Mouse (Mus musculus): ENCODE measurements around the gene B430305J03Rik.
A peak's percentile ranks its signal among the peaks of the same experiment; 100 is the strongest.

The B430305J03Rik gene

DNA sequence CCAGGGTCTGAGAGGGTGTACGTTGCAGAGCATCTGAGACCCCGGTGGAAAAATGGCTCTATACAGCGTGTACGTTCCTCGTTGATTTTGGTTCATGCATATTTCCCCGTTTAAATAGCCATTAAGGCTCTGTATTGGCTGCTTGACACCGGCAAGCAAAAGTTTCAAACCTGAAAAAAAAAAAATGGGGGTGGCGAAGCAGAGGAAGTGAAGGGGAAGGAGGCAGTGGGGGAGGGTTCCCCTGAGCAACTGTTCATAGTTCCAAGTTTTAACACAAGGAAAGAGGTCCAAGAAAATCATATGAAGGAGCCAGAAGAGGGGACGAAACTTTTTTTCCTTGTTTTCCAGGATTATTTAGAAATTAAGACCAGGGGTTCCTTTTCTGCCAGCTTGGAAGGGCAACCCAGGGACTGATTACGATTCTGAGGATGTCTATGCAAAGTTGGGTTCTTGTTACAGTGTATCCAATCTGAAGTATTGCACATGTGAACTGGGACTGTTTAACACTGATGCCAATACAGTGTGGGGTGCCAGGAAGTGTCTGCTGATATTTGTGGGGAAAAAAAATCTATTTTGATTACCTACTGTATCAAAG is at the start of gene B430305J03Rik:
Gene B430305J03Rik, minus strand, starts transcription at position 173 of the 595 bp plus-strand sequence.
- DNase-seq (ENCODE audit: low spot score in 2 of 2), result no peak

DNA sequence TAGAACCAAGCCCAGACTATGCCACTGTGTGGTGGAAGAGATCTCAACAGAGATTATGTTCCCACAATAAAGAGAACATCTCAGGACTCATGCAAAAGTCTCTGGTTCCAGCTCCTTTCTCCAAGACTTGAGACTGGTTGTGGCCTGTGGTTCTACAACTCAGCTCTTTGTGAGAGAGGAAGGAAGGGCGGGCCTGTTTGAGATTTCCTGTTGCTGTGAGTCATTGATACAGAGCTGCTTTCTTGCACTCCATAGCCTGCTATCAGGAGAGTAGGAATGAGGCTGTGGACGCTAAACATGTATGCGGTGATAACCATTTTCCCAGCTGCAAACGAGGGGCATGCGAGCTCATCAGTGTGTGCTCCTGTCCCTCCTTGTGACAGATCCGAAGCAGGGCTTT is 43.9 kb upstream of the B430305J03Rik start:
- no peak for DNase-seq (ENCODE audit: low spot score in 2 of 2)

DNA sequence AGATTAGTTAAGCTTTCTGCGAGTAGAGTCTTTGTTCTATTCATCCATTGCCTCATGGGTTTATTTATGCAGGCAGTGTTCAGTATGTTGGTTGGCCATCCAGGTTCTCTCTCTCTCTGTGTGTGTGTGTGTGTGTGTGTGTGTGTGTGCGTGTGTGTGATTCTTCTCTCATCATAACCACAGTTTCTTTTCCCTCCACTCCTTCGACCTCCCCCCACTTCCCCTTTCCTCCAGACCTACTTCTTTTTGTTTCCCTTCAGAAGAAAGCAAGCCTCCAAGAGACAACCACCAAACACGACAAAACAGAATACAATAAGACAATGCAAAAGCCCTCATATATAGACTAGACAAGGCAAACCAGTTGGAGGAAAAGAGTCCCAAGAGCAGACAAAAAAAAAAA is 41.2 kb upstream of the B430305J03Rik start:
- DNase-seq (ENCODE audit: low spot score in 2 of 2), result no peak

DNA sequence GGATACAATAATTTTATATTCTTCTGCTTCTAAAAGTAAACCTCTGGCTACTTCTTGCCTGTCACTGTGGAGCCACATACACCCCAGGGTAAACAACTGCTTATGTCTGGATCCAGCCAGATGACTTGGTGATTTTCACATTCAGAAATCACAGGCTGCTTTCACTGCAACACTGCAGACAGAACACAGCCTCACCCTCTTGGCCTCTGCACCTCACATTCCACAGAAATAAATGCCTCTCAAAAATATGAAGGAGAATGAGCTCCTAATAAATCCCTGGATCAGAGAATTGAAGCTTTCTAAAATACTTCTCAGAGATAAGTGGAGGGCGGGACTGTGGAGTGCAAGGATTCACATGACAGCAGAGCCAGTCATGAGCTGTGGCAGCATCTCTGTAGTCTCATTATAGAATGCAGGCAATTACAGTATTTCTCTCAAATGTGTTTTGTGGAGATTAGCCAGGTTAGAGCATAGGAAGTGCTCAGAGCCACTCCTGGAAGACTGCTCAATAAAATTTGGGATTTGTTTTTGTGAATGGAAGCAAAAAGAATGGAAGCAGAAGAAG is 35.2 kb upstream of the B430305J03Rik start:
- no peak for DNase-seq (ENCODE audit: low spot score in 2 of 2)

DNA sequence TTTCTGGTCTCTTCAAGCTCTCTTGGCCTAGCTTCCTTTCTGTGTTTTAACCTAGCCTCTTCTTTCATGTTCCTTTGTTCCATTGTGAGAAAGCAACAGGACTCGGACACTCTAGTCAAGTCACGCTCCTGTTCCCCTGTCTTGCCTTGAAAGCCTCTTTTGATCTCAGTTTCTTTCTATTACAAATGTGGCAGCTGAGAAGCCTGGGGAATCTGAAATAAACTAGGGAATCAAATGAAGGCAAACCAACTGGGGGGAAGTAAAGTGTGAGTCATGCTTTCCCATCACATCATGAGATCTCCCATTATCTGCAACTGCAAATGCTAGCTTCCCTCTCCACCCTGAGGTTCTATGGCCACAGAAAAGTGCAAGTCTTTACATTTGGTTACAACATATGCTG is 31.0 kb upstream of the B430305J03Rik start:
- DNase-seq (ENCODE audit: low spot score in 2 of 2), result no peak

DNA sequence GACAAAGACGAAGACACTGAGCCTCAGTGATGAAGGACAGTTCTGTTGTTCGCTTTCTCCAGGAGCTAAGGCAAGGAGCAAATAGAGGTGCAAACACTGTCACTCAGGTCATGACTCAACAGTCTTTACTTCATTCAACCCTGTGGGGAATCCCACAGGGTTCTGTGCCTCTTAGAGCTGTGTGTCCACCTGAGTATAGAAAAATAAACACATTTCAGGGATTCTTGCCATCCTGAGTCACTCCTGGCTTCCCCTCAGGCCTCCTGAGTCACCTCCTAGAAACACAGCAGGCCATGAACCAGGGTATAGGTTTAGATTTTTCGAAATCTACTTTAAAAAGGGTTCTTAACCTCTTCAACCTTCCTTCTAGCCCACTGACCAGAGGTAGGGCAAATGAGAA is 29.6 kb upstream of the B430305J03Rik start:
- no peak for DNase-seq (ENCODE audit: low spot score in 2 of 2)

DNA sequence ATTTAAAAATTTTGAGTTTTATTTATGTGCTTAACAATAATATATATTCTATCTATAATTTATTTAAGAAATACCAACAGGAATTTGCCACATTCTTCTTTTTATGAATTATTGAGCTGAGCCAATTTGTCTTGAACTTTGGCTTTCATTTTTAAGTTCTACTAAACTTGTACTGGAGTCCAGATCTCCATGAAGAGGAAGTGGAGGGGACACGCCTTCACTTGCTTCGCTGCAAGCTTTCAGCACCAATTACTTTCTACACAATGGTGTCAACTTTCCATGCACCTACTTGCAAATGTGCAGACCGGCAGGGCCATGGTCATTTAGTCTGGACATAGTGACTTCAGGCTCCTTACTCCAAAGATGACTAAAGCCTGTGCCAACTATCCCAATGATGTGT is 27.8 kb upstream of the B430305J03Rik start:
- DNase-seq (ENCODE audit: low spot score in 2 of 2), result no peak

DNA sequence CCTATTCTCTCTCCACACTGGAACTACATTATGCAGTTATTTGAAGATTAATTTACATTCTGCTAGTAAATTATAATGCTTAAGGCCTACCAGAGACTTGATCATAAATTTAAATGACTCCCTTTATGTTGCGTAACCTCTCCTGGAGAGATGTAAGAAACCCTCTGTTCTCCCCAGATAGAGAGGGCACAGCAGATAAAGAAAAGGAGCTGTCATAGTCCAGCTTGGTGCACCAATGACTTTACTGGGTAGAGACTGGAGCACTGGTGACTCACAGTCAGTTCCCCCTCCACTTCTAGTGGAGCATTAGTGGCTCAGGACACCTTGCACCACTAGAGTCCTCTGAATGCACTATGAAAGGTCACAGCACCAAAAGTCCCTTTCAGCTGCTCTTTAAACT is 27.1 kb upstream of the B430305J03Rik start:
- DNase-seq (ENCODE audit: low spot score in 2 of 2), result no peak

DNA sequence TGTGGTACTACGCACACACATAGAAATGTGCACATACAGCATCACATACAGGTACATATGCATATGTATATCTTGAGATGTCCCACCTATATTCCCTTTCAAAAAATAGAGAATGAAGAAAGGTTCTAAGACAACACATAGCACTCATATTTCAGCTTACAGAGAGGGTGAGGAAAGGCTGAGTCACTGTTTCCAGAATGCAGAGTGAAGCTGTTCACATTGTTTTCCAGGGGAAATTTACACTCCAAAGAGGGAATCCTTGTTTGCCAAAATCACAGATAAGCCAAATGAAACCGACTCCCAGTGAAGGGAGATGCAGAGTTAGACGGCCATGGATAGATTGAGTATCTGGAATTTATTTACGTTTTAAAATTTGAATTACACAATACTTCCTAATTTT is 25.8 kb upstream of the B430305J03Rik start:
- no peak for DNase-seq (ENCODE audit: low spot score in 2 of 2)

DNA sequence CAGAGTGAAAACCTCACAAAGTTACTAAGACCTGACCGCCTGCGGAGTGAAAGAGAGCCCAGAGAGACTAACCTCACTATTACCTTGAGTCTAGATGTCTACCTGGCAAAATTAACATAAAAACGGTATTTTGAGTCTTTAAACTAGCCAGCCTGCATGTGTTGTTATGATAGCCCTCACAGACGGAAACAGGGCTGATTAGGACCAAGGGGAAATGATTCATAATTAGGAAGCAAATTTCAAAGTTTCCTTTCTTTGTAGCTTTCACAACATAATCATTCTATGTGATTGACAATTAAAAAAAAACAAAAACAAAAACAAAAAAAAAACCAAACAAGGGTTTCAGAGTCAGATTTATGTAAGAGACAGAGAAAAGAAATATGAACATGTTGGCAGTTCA is 20.6 kb upstream of the B430305J03Rik start:
- no peak for DNase-seq (ENCODE audit: low spot score in 2 of 2)

DNA sequence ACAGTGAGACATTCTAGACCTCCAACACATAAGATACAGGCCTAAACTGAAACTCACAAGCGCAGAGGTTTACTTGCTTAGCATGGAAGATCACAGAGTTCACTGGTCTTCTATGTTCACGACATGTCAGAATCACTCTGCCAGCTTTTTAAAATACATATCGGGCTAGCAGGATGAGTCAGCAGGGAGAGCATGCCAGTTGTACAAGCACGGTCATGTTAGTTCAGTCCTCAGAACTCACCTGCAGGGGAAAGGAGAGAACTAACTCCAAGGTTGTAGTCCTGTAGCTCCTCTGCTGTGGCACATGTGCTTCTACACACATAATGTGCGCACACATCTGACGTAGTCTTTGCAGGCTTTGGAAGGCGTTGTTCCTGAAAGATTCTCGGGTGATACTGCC is 10.2 kb upstream of the B430305J03Rik start:
- no peak for DNase-seq (ENCODE audit: low spot score in 2 of 2)

DNA sequence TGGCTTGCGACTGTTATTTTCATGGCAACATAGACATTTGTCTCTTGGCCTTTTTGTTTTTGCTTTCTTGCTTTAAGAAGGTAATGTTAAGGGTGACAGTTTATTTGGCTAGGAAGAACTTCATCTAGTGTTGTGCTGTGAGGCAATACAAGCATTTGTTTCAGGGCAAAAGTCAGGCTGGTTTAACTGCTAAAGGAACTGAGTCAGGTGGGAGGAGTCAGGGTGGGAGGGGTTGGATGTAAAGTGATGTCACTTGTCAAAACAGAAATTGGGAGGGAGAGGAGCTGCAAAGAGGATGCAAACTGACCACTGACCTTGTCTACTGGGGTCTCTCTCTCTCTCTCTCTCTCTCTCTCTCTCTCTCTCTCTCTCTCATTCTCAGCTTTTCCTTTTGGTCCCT is 2.7 kb upstream of the B430305J03Rik start:
- no peak for DNase-seq (ENCODE audit: low spot score in 2 of 2)

DNA sequence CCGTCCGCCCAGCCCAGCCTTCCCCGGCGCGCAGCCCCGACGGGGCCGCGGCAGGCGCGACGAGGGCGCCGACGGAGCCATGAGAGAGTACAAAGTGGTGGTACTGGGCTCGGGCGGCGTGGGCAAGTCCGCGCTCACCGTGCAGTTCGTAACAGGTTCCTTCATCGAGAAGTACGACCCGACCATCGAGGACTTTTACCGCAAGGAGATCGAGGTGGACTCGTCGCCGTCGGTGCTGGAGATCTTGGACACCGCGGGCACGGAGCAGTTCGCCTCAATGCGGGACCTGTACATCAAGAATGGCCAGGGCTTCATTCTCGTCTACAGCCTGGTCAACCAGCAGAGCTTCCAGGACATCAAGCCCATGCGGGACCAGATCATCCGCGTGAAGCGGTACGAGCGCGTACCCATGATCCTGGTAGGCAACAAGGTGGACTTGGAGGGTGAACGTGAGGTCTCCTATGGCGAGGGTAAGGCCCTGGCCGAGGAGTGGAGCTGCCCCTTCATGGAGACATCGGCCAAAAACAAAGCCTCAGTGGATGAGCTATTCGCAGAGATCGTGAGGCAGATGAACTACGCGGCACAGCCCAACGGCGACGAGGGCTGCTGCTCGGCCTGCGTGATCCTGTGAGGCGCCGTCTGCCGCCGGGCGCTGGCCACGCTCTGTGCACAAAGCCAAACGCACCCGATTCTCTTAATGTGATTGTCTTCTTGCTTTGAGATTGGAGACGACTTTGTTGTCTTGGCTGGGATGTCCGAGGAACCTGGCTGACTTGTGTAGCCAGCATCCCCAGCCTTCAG is 573 bp downstream of the B430305J03Rik start:
- peak; percentile 25 to 50 for DNase-seq (ENCODE audit: low spot score in 2 of 2)

DNA sequence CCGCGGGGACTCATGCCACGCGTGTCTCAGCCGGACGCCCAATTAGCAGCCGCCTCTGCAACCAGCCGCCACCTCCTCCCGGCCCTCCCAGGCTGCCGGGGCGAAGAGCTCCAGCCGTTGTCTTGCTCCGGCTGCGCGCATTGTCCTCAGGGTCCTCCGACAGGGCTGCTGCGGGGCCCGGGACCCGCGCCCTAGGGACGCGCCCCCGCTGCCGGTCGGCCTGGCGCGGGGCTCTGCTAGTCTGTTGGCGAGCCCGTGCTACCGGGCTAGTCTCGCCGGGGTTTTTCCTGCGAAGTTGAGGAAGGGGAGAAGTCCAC is 1.1 kb downstream of the B430305J03Rik start:
- no peak for DNase-seq (ENCODE audit: low spot score in 2 of 2)

DNA sequence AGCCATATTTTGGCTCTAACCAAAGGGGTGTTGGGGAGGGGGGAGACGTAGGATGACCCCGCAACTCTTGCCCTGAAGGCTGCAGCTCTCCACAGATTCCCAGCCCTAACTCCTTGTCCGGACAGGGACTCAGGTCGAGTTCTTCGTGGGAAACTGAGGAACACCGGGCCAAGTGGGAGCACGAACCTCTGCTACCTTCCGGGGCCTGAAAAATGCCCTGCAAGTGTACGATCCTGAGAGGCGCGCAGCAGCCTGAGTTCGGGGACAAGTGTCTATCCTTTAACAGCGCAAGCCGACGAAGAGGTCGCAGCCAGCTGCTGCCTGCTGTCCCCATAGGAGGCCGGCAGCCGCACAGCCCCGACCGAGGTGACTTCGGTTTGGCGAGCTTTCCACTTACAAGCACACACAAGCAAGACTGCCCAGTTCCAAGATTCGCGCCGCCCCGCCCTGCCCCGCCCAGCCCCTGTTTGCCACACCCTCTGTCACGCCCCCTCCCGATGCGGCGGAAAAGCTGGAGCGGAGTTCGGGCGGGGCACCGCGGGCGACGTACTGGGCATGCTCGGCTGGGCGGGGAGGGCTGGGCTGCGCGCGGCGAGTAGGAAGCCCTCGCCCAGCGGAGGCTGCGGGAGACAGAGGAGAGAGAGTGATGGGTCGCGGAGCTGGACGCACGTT is 1.6 kb downstream of the B430305J03Rik start:
- DNase-seq (ENCODE audit: low spot score in 2 of 2), result peak; percentile 90 to 95

DNA sequence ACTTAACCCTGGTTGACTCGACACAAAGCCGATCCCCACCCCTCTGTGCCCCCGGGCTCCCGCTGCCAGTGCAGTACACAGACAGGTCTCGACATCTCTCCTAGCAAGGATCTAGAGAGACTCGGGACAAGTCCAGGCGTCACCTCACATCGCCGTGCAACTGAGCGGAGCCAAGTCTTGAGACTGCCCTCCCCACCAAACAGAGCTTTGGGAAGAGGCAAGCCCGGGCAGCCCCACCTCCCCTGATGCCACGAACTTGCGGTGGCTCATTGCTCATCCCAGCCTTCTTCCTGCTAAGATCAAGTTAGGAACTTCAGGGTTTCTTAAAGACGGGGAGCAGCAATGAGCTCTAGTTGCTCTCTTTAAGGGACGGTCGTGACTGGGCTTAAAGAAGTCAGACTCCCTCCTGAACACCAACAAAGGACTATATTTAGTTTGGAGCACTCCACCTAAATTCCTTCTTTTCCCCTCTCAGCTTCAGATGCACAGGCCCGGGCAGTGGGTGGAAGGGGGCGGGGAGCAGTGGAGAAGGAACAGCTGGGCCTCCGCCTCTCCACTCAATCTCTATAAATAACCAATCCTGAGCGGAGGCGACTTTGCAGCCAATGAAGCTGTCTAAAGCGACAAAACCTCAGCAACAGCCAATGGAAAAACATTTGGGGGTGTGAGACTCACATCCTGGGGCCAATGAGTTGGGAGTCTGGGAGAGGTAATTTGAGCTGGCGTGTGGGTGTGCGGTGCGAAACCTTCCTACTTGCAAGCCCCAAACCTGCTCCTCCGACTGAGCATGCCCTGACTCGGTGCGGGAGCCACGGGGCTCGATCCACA is 2.4 kb downstream of the B430305J03Rik start:
- DNase-seq (ENCODE audit: low spot score in 2 of 2), result peak; percentile 92 to 96

DNA sequence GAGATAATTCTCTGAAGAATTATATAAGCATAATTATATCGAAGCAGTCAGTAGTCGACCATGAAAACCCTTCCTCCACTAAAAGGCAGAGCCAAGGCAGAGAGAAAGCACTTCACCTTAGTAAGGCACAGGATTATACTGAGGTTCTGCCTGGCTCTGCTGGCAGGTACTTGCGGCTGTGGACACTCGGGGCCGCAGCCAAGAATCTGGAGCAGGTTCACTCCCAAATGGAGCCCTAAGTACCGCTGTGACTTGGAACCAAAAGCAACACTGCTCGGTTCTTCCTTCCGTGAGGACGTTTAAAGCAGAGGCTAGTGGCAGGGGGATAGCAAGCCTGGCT is 3.0 kb downstream of the B430305J03Rik start:
- DNase-seq (ENCODE audit: low spot score in 2 of 2), result no peak

DNA sequence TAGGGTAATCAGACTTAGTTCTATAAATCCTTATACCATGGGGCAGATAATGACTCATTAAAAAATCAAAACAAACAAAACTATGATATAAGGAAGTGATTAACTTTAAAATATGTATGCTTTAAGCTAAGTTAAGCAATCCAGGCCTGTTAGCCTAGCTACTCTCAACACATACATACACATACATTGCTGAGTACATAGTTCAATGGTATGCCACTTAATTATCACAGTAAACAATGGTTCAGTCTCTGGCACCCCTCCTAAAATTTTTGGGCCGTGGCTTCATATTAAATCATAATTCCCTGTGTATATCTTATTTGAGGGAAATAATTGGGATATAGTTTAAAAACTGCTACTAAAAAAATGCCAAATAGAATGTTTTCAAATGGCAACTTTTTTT is 4.4 kb downstream of the B430305J03Rik start, which contains the start of gene Rap2b:
Gene Rap2b, plus strand, starts transcription at position 301 of the 400 bp plus-strand sequence.
- no peak for DNase-seq (ENCODE audit: low spot score in 2 of 2)

DNA sequence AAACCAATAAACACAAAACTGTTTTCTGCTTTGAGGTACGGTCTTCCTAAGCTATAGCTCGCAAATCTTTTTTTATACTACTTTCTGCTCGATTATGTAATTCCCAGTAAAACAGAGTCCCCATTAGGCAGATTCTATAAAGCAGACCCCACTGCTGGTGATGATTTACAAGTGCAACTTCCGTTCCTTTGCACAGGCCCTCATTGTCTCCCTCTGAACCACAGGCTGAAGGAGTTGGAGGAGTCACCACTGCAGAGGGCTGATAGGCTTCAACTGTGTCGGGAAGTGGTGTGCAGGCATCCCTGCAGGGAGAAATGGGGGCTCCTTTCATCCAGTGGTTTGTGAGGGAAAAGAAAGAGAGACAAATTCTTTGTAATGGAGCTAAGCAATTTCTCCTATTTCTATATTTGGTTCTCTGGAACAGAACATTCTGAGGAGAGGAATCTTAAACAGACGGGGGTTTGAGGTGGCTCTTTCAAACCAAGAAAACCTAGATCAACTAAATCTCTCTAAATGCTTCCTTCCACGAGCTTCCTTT is 6.9 kb downstream of the B430305J03Rik start:
- no peak for DNase-seq (ENCODE audit: low spot score in 2 of 2)

DNA sequence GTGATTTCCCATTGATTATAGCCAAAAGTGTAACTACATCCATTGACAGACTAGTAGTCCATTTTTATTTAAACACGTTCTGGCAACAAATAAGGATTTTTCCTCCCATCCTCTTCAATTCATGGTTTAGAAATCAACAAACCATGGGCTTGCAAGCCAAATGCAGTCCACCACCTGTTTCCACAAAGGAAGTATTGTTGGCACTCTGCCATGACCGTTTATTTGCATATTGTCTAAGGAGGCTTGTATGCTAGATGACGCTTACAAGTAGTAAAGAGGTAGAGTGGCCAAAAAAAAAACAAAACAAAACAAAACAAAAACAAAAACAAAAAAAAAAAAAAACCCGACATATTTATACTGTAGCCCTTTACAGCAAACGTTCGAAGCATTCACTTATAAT is 7.6 kb downstream of the B430305J03Rik start:
- DNase-seq (ENCODE audit: low spot score in 2 of 2), result no peak

DNA sequence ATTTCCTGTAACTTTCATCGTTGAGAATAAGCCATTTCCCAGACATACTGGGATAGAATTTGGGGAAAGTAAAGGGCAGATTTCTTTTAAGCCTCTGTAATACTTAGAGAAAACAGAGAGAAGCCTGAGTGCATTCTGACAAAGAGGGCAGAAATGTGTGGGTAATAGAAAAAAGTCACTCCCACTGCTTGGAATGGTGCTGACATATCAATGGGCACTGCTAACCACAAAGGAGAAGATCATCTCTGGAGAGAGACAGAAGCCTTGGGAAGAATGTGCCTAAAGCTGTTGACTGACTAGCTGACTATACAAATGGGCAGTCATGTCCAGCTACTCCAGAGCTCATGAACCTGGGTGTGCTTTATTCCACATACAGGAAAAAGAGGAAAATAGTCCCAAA is 10.3 kb downstream of the B430305J03Rik start:
- DNase-seq (ENCODE audit: low spot score in 2 of 2), result no peak

DNA sequence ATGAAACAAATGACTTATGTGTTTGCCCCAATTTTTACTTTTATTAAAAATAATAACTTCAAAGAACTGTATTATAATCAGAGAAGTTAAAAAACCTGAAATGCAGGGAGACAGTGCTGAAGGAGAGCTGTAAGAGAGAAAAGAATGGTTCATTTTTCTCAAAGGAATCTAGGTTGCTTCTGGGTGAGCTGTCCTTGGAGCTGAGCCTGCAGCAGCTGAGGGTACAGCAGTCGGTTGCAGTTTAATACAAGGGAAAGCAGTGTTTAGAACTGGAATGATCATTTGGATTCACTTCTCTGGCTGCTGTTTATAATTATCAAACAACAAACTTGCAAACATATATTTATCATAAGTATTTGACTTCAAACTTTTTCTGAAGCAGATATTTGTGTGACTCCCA is 16.3 kb downstream of the B430305J03Rik start:
- DNase-seq (ENCODE audit: low spot score in 2 of 2), result no peak

Measured in frontal cortex, postnatal 10 days (tissue).